Mouse (Mus musculus) intestine, embryonic 16.5 days (tissue): ENCODE data around the gene Tceanc. TPM values are rescaled to one million over a fixed set of nuclear protein-coding genes. Genes with fewer than 3 reads are reported as not detected.

Experiments
- ATAC-seq: fragments of 200-750 bp; cut with Nextera tagmentation; 2 replicates; pipeline ENCODE4 v1.8.0; 2017; ENCODE audit warnings: moderate TSS enrichment, moderate library complexity
- H3K27ac ChIP-seq: fragments of 300-500 bp; sonication (generic); 2 replicates; pipeline ENCODE4 v1.5.1; 2014; ENCODE audit warnings: mild to moderate bottlenecking, low read length
- H3K27me3 ChIP-seq: fragments of 300-500 bp; sonication (generic); replicated peaks from 2 replicates; pipeline ENCODE4 v1.6.1; 2014; ENCODE audit warnings: low read length, control low read depth, mixed read lengths; ENCODE audit not compliant: control insufficient read depth, insufficient read depth
- H3K36me3 ChIP-seq: fragments of 300-500 bp; sonication (generic); 2 replicates; pipeline ENCODE4 v1.6.1; 2014; ENCODE audit warnings: low read length, control low read depth; ENCODE audit not compliant: control insufficient read depth, insufficient read depth
- H3K4me1 ChIP-seq: fragments of 300-500 bp; sonication (generic); 2 replicates; pipeline ENCODE4 v1.6.1; 2014; ENCODE audit warnings: low read length, control low read depth, mixed read lengths; ENCODE audit not compliant: control insufficient read depth, insufficient read depth
- H3K4me2 ChIP-seq: fragments of 300-500 bp; sonication (generic); 2 replicates; pipeline ENCODE4 v1.6.1; 2014; ENCODE audit warnings: low read depth, low read length, control low read depth
- H3K4me3 ChIP-seq: fragments of 300-500 bp; sonication (generic); 2 replicates; pipeline ENCODE4 v1.5.1; 2014; ENCODE audit warnings: mild to moderate bottlenecking, low read length
- H3K9ac ChIP-seq: fragments of 300-500 bp; sonication (generic); 2 replicates; pipeline ENCODE4 v1.6.1; 2014; ENCODE audit warnings: low read depth, low read length
- H3K9me3 ChIP-seq: fragments of 300-500 bp; sonication (generic); 2 replicates; pipeline ENCODE4 v1.6.1; 2016; ENCODE audit warnings: low read length, control low read depth; ENCODE audit not compliant: control insufficient read depth
- WGBS: fragments of 180-500 bp; shearing (Covaris S2); extraction: QIAGEN DNeasy Blood & Tissue Kit; methylation state at CpG from one replicate; pipeline ENCODE4 v1.1.7; 2014; 5-methylcytosine and 5-hydroxymethylcytosine counted together
- polyA plus RNA-seq: library from polyadenylated mRNA; unstranded; fragments of >200 nt; fragmentation: Nextera tagmentation; extraction: Ambion mirVana; gene quantifications from 2 replicates; pipeline ENCODE4 v1.2.1, GENCODE M21; 2015

The Tceanc gene
- polyA plus RNA-seq, 1 experiment from 2014 or later: 4.9 TPM

DNA sequence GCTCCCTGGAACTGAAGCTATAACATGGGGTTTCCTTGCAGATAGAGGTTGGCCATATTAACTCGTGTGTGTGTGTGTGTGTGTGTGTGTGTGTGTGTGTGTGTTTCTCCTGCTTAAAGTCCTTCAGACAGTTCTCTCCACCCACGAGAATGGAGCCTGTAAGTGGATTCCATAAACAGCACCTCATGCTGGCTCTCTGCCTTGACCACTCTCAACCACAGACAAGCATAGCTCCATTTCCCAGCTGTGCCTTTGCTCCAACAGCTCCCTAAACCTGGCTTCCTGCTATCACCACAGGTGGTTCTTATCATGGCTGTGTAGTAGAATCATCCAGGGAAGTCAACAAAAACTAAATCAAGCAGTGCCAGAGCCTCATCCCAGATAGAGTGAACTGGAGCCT is 13.9 kb downstream of the Tceanc start:
- Histone ChIP-seq H3K36me3 (no peaks in the 10 kb centered on the region), H3K9me3 (no peaks in the 10 kb centered on the region), H3K27me3 (no peaks in the 10 kb centered on the region), H3K27ac (no peak overlapping the region), H3K9ac (no peak overlapping the region), H3K4me3 (no peak overlapping the region), H3K4me2 (no peak overlapping the region), H3K4me1 (no peaks in the 10 kb centered on the region)
- WGBS: 21% methylated on average over 2 of the region's 2 CpGs
- ATAC-seq: no peak

DNA sequence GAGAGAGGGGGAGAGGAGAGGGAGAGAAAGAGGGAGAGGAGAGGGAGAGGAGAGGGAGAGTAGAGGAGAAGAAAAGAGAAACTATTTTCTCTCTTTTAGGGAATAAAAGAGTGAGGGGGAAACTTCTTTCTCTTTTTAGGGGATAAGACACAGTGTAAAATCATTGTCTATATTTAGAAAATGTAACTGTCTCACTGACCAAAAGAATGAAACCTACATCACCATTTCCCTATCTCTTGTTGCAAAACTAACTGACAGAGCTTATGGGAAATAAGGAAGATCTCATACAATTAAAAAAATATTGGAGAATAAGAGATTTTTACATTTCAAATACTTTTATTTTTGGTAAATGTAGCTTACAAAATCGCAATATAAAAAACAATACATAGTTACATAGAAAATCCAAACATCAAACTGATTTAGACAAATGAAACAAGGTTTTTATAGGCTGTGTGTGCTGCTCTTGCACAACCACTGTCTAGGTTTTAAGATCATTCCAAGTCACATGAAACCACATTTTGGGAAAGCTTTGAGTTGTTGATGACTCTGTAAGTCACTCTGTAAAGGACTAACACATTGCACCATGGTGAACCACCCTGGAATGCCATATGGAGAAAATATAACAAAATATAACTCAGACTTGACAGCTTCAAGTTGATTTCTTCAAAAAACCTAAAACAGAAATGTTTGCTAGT is 18.7 kb downstream of the Tceanc start:
- no peak for ATAC-seq
- H3K9ac ChIP-seq: no peak overlapping the region
- H3K36me3 ChIP-seq: no peaks in the 10 kb centered on the region
- no peak overlapping the region for H3K4me2 ChIP-seq
- no peaks in the 10 kb centered on the region for H3K4me1 ChIP-seq
- no peak overlapping the region for H3K27ac ChIP-seq
- no peaks in the 10 kb centered on the region for H3K9me3 ChIP-seq
- H3K4me3 ChIP-seq: no peak overlapping the region
- 78% methylated on average over 1 of the region's 1 CpGs for WGBS
- H3K27me3 ChIP-seq: no peaks in the 10 kb centered on the region

GRCm38 (mm10) chrX:166497771-166498170 is 20.6 kb downstream of the Tceanc start:
- no peak overlapping the region for H3K4me3 ChIP-seq
- no peak overlapping the region for H3K4me2 ChIP-seq
- H3K27me3 ChIP-seq: no peaks in the 10 kb centered on the region
- no peak overlapping the region for H3K27ac ChIP-seq
- WGBS: 69% methylated on average over 4 of the region's 4 CpGs
- no peak for ATAC-seq
- H3K9ac ChIP-seq: no peak overlapping the region
- H3K36me3 ChIP-seq: no peaks in the 10 kb centered on the region
- H3K9me3 ChIP-seq: no peaks in the 10 kb centered on the region
- no peaks in the 10 kb centered on the region for H3K4me1 ChIP-seq

GRCm38 (mm10) chrX:166495052-166495451 is 23.3 kb downstream of the Tceanc start:
- no peak overlapping the region for H3K9ac ChIP-seq
- 83% methylated on average over 2 of the region's 2 CpGs for WGBS

GRCm38 (mm10) chrX:166479365-166479983 is 38.9 kb downstream of the Tceanc start, which contains the start of gene Rab9:
Gene Rab9 (minus strand): TSS chrX:166479867.
- peak within 1 kb of the TSS; percentile 81 for H3K9ac ChIP-seq
- no peaks in the 10 kb centered on the region for H3K36me3 ChIP-seq
- peak within 1 kb of the TSS; percentile 44 for H3K4me2 ChIP-seq
- peak within 1 kb of the TSS; percentile 86 for H3K27ac ChIP-seq
- 13% methylated on average over 40 of the region's 41 CpGs for WGBS
- H3K9me3 ChIP-seq: no peaks in the 10 kb centered on the region
- peak within 1 kb of the TSS; percentile 62 for H3K4me3 ChIP-seq
- no peaks in the 10 kb centered on the region for H3K27me3 ChIP-seq
- peak; percentile 97 for ATAC-seq
- no peaks in the 10 kb centered on the region for H3K4me1 ChIP-seq

More at GRCm38 (mm10) chrX:166495052-166495451, 23.3 kb downstream of the Tceanc start:
- Histone ChIP-seq H3K4me1 (no peaks in the 10 kb centered on the region), H3K36me3 (no peaks in the 10 kb centered on the region), H3K27ac (no peak overlapping the region), H3K4me2 (no peak overlapping the region), H3K27me3 (no peaks in the 10 kb centered on the region), H3K4me3 (no peak overlapping the region), H3K9me3 (no peaks in the 10 kb centered on the region)
- no peak for ATAC-seq

DNA sequence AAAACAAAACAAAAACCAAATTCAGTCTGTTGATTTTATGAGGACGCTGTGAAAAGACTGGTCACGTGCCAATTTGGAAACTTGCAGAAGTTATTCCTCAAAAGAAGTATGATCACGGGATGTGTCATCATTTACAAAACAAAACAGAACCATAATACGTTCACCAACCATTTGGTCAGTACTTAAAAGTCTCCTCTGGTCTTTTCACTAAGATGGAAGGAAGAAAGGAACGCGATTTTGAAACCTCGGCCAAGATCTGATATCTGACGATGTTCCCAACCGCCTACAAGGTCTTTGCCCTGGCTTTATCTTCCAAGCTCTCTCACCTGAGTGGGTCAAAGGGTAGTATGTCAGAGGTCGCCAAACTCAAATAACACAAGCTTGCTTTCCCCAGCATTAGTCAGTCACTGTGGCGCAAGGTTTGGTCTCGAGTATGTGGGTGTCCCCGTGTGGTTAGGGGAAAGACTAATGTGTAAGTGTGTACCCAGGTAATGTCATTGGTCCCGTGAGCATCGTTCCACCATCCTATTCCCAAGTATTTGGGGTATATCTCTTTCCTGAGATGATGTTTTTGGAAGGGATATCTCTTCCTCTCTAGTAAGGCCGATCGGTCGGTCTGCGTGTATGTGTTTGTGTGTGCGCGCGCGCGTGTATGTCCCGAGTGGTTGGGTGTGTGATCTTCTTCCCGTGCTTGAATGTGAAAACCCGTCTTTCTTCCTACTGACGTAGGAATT is 39.6 kb downstream of the Tceanc start:
- WGBS: 21% methylated on average over 28 of the region's 28 CpGs

GRCm38 (mm10) chrX:166477393-166477792 is 41.0 kb downstream of the Tceanc start:
- H3K4me1 ChIP-seq: no peaks in the 10 kb centered on the region
- no peak overlapping the region for H3K27ac ChIP-seq
- no peaks in the 10 kb centered on the region for H3K9me3 ChIP-seq
- no peaks in the 10 kb centered on the region for H3K27me3 ChIP-seq
- H3K4me2 ChIP-seq: peak overlapping the region; percentile 44
- 61% methylated on average over 6 of the region's 6 CpGs for WGBS
- no peaks in the 10 kb centered on the region for H3K36me3 ChIP-seq
- H3K4me3 ChIP-seq: no peak overlapping the region
- no peak for ATAC-seq
- no peak overlapping the region; the same call in 1 of the 2 replicates for H3K9ac ChIP-seq

More for the DNA sequence above, 39.6 kb downstream of the Tceanc start:
- Histone ChIP-seq H3K9ac (peak overlapping the region; percentile 81), H3K9me3 (no peaks in the 10 kb centered on the region), H3K4me2 (peak overlapping the region; percentile 44), H3K4me3 (peak overlapping the region; percentile 62), H3K27me3 (no peaks in the 10 kb centered on the region), H3K36me3 (no peaks in the 10 kb centered on the region), H3K4me1 (no peaks in the 10 kb centered on the region), H3K27ac (peak overlapping the region; percentile 86)
- peak; percentile 65 for ATAC-seq

GRCm38 (mm10) chrX:166472612-166473011 is 45.8 kb downstream of the Tceanc start:
- H3K4me1 ChIP-seq: no peaks in the 10 kb centered on the region
- no peak overlapping the region for H3K4me3 ChIP-seq
- no peak overlapping the region for H3K27ac ChIP-seq
- no peaks in the 10 kb centered on the region for H3K27me3 ChIP-seq
- H3K36me3 ChIP-seq: no peaks in the 10 kb centered on the region
- no peak overlapping the region for H3K4me2 ChIP-seq
- peak; percentile 51; the same call in 1 of the 2 replicates for ATAC-seq
- H3K9ac ChIP-seq: no peak overlapping the region
- 74% methylated on average over 6 of the region's 6 CpGs for WGBS
- H3K9me3 ChIP-seq: no peaks in the 10 kb centered on the region

- H3K4me1 ChIP-seq: no peaks in the 10 kb centered on the region
- no peak overlapping the region for H3K4me3 ChIP-seq
- H3K4me2 ChIP-seq: no peak overlapping the region
- 95% methylated on average over 7 of the region's 7 CpGs for WGBS
- no peaks in the 10 kb centered on the region for H3K27me3 ChIP-seq
- H3K36me3 ChIP-seq: no peaks in the 10 kb centered on the region
- H3K9ac ChIP-seq: no peak overlapping the region
- ATAC-seq: no peak
- no peak overlapping the region for H3K27ac ChIP-seq
- no peaks in the 10 kb centered on the region for H3K9me3 ChIP-seq
These were observed 50.0 kb downstream of the Tceanc start for GRCm38 (mm10) chrX:166468321-166468720.
